Mouse (Mus musculus): ENCODE measurements around the gene Dlx5. TPM values are rescaled to one million over a fixed set of nuclear protein-coding genes. Genes with fewer than 3 reads are reported as not detected.

Dlx5 gene
- total RNA-seq, 2 experiments from 2014 or later: 0.34 TPM; not detected in 1

DNA sequence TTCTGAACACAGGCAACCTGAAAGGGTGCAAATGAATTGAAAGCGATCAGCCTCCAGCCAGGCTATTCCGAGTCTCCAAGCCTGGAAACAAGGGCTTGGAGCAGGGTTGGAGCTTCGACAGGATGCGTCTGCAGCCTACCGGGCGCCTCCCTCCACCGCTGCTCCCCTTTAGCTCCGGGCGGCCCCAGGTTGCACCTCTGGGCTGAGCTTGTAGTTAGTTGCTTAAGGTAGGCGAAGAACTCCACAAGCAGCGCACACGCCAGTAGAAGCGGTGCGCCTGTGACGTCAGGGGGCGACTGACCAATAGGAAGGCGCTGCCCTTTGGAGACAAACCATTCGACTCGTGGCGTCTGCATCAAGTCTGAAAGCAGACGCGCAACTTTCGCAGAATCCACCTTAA lies 19.3 kb downstream of the Dlx5 start:
- DNase-seq (ENCODE audit: low spot score): no peak
- intact Hi-C loops (cut with DNase I): no loop called here

- intact Hi-C loops (cut with DNase I): no loop called here
- no peak for DNase-seq (ENCODE audit: low spot score)
Measured at GRCm38 (mm10) chr6:6861798-6862428, 20.0 kb downstream of the Dlx5 start.

DNA sequence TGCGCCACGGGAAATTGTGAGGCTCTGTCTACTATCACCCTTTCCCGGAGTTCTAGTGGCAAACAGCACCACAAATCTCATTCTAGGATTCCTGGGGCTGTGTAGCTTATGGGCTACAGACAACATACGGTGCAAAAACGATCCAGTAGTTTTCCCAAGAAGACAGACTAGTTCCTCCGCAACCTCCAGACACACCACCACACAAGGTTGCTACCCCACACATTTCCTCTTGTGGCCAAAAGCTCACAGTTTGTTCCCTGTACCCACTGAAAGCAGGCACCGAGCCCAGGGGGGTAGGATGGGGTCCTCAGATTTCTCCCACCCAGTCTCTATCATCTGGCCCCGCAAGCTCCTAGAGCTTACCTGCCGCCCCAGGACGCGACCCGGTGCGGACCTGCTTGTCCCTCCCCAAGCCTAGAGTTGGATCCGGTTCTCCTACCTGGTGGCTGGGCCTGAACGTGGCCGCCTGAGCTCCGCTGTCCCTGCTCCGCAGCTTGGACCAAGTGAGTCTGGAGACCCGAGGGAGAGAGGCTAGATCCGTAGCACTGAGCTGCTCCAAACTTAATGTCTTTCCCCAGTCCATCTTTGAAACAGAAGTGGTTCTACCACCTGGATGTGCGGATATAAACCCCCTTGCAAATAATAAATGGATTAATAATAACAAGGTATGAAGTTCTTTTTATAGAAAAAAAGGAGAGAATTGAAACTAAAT lies 20.6 kb downstream of the Dlx5 start:
- no peak for DNase-seq (ENCODE audit: low spot score)
- intact Hi-C loops (cut with DNase I): no loop called here

DNA sequence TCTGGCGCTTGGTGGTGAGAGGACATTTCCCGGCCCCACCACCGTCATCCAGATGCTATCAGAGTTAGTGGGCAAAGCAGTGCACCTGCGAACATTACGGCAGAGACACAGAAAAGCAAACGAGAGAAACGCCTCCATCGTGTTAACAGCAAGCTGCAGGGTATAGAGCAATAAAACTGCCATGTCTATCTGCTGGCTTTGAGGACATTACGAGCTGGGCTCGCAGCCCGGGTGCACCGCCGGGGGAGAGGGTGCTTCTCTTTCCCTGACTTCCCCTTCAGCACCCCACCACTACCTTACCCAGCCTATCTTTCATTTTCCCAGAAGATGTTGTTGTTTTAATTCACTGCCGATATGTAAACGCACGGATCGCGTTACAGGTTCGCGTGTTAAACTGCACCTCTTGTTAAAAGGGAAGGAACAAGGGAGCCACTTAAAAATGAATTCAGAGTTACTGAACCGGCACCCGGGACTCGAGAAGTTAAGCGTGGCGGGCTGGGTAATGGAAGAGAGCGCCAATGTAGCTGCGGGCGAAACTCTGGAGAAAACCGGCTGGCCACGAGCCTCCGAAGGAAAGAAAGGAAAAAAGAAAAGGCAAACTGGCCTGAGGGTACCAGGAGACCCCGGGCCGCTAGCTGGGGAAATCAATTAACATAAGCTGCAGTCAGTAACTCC lies 21.3 kb downstream of the Dlx5 start:
- DNase-seq (ENCODE audit: low spot score): no peak
- intact Hi-C loops (cut with DNase I): no loop called here

DNA sequence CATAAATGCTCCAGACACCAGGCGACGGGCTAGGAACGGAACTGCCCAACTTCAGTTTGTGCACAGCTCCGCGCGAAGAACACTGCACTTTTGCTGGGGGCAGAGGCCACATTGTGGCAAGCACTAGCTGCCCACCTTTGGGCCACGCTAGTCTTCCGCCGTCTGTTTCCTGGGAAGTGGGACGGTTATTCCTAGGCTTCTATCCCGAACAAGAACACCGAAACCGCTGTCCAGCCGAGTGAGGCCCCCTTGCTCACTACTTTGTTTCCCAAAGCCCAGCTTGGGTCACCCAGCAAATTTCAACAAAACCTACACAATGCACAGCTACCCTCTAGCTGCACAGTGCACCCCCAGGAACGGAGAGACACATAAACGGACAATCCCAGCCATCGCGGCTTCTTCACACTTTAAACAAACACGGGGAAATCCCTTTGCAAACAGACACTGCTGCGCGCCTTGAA lies 21.9 kb downstream of the Dlx5 start:
- DNase-seq (ENCODE audit: low spot score): no peak
- intact Hi-C loops (cut with DNase I): no loop called here

- intact Hi-C loops (cut with DNase I): no loop called here
Measured at GRCm38 (mm10) chr6:6859111-6859949, 22.6 kb downstream of the Dlx5 start.

DNA sequence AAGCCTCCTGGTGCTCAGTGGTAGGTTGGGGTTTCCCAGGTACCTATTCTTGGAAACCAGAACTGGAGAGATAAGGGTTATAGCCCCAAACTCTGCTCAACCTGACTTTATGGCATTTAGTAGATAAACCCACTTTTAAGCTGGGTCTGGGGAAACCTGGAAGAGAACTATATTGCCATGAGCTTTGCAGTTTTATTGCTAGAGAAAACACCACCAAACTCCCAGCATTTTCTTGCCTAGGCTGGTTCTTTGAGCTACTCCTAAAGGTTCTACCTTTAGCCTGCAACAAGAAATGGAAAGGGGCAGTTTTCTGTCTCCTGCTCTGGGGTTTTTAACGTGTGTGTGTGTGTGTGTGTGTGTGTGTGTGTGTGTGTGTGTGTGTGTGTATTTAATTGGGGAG lies 23.3 kb downstream of the Dlx5 start:
- intact Hi-C loops (cut with DNase I): no loop called here
- no peak for DNase-seq (ENCODE audit: low spot score)

More at GRCm38 (mm10) chr6:6859111-6859949, 22.6 kb downstream of the Dlx5 start:
- no peak for DNase-seq (ENCODE audit: low spot score)

DNA sequence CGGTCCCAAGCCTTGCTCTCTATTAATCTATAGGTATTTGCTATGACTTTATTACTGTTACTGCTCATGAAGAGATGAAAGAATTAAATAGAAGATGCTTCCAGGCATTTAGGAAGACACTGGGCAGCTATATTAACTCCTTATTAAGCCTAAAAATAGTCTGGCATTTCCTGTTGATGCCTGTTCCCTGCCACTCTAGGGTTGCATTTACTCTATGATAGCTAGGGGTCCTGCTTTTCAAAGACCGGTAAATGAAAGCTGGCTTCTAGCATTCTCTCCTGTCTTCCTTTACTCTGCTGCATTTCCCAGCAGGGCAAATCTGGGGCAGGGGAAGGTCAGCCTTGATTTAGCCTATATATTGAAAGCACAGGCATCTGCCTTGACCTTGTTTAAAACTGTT lies 24.1 kb downstream of the Dlx5 start:
- DNase-seq (ENCODE audit: low spot score): no peak
- intact Hi-C loops (cut with DNase I): no loop called here

DNA sequence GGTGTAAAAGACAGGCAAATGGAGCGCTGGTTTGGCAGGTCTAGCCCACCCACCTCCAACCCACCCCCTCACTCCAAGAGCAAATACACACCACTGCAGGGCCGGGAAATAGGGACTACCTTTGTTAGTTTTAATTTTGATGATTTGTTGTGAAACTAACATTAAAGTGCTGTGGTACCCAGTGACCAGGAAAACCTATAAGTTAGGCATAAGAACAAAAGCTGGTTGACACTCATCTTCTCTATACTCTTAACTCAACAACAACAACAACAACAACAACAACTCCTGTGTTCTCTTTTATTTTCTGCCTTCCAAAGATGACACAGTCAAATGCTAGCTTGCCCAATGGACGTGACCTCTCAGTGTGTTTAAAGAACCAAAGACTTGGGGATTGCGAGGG lies 25.0 kb downstream of the Dlx5 start:
- intact Hi-C loops (cut with DNase I): no loop called here
- DNase-seq (ENCODE audit: low spot score): no peak

DNA sequence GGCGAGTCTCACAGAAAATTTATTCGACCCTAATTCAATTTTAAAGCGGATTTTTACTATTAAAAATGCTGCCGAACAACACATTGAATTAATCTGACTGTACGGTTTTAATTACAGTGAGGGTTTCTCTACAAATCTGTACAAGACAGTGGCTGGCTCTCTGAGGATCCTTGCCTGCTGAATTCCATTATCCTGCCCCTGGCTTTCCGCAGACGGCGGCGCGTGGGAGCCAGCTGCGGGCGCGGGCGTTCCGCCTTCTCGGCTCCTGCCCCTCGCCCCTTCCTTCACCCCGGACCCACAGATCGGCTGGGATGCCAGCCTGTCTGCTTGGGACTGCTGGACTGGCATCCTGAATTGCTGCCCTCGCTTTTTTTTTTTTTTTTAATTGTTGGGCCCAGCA lies 25.6 kb downstream of the Dlx5 start:
- intact Hi-C loops (cut with DNase I): no loop called here
- no peak for DNase-seq (ENCODE audit: low spot score)

GRCm38 (mm10) chr6:6855746-6856185 lies 26.1 kb downstream of the Dlx5 start:
- no peak for DNase-seq (ENCODE audit: low spot score)
- intact Hi-C loops (cut with DNase I): no loop called here

- intact Hi-C loops (cut with DNase I): no loop called here
- DNase-seq (ENCODE audit: low spot score): no peak
Measured at GRCm38 (mm10) chr6:6854902-6855745, 26.8 kb downstream of the Dlx5 start.

- no peak for DNase-seq (ENCODE audit: low spot score)
- intact Hi-C loops (cut with DNase I): no loop called here
Measured at GRCm38 (mm10) chr6:6854176-6854575, 27.7 kb downstream of the Dlx5 start.

DNA sequence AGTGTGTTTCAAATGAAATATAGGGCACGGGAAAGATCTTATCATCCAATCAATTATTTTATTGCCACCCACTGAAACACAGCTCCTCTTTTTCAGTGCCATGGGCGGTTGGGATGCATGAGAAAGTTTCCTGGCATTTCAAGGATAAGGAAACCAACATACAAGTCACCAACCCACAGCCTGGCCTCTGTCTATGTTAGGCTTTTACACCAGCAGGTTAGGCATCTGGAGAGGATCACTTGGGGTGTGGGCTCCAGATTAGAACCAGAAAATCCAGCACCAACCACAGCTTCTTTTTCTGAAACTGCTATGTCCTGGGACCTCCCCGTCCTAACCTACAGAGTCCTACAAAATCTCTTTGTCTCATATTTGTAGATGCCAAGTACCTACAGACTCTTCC lies 28.9 kb downstream of the Dlx5 start:
- DNase-seq (ENCODE audit: low spot score): no peak
- intact Hi-C loops (cut with DNase I): no loop called here

DNA sequence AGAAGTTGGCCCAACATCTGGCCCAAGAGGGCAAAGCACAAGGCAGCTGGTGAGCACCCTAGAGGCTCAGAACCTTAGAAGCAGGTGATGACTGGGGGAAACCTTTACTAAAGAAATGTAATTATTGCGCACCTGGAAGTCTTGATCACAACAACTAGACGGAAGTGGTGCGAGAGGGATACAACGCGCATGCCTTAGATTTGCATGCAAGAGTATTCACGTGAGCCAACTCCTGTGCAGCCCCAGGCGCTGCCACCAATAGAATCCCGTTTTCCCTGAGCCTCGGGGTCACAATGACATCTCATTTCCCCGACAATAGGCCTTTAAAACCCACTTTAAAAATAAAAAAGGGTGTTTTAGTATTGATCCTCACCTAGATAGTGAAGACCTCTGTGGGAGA lies 30.7 kb downstream of the Dlx5 start:
- intact Hi-C loops (cut with DNase I): no loop called here
- no peak for DNase-seq (ENCODE audit: low spot score)

DNA sequence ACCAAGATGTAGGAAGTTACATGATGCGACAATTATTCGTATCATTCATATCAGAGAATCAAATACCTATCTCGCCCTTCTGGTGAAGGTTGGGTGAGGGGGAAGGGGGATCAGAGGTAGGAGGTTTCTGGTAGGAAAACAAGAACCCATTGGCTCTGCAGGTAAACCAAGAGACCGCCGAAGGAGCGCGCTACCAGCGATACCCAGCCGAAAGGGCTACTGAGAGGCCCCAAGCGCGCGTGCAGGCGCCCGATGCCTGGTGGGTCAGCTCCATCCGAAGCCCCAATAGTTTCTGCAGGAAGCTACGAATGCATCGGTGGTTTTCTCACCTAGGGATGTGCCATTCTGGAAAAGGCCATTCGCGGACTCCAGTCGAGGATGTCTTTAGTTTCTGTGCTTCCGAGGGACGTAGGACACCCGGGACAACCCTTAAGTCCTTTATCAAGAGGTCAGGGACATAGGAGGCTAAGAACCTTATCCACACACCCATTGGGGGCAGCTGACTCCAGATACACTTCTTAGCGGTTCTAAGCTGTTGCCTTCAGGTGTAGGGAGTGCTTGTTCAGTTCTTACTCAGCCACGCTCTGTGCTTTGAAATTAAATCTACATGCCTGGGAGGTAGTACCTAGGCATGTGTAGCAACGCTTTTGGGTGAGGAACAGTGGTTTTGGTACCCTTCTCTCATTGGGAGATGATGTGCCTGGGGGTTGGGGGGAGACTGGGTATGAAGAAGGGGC lies 31.4 kb downstream of the Dlx5 start:
- no peak for DNase-seq (ENCODE audit: low spot score)
- intact Hi-C loops (cut with DNase I): no loop called here

DNA sequence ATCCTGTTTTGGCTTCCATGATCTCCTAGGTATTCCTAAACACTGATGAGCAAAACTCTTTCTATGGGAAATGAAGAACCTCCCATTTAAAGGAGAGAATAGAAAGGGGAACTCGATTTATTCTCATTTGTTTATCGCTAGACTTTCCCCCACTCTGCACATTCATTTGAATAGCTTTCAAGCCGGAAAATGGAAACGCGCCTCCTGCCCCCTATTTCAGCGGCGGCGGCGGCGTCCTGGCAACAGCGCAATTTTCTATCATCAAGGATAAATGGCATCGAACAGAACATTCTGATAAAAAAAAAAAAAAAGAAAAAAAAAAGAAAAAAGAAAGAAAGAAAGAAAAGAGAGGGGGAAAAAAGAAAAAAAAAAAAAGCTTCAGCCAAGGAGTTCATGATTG lies 32.1 kb downstream of the Dlx5 start:
- DNase-seq (ENCODE audit: low spot score): no peak
- intact Hi-C loops (cut with DNase I): no loop called here

GRCm38 (mm10) chr6:6848541-6848940 lies 33.3 kb downstream of the Dlx5 start:
- DNase-seq (ENCODE audit: low spot score): no peak
- intact Hi-C loops (cut with DNase I): no loop called here

DNA sequence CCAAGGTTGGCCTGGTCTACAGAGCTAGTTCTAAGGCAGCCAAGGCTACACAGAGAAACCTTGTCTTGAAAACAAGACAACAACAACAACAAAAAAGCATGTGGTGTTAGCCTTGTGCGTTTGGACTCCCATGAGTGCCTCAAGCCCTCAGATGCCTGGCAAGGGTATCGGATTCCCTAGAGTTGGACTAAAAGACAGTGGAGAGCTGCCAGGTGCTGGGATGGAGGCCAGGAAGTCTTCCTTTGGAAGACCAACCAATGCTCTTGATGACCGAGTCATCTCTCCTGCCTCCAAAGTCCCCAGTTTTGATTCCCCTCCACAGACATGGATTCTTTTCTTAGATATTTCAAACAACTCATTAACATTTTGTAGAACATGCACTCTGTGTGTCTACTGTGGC lies 48.6 kb downstream of the Dlx5 start:
- DNase-seq (ENCODE audit: low spot score): no peak
- intact Hi-C loops (cut with DNase I): no loop called here

Measured in heart, postnatal 25 days (tissue).